Mouse (Mus musculus): ENCODE results near the gene Ncbp3. TPM values are rescaled to one million over a fixed set of nuclear protein-coding genes. Genes with fewer than 3 reads are reported as not detected.
A peak's percentile ranks its signal among the peaks of the same experiment; 100 is the strongest.

Ncbp3 gene
- polyA plus RNA-seq, 1 experiment from 2014 or later: 3.4 TPM

DNA sequence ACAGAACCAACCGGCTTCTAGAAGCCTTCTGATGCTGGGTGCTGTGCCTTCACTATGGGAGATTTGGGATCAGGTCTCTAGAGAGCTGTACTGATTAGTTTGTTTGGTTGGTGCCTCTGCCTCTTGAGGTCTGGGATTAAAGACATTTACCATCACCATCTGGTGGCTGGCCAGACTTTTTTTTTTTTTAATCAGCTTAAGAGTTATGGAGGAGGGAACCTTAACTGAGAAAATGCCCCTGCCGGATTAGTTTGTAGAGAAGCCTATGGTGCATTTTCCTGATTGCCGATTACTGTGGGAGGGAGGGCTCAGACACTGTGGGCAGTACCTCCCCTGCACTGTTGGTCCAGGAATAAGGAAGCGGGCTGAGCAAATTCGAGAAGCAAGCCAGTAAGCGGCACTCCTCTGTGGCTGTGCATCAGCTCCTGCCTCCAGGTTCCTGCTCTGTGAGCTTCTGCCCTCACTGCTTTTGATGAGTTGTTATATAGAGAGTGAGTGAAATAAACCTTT, 29.7 kb downstream of the Ncbp3 start:
- Histone ChIP-seq H3K36me3 (ENCODE audit: control insufficient read depth, insufficient read depth) (peaks cover 72% of the 10 kb centered on the region), H3K27me3 (replicated peaks; ENCODE audit: control insufficient read depth, insufficient read depth, low read length) (no peaks in the 10 kb centered on the region), H3K27ac (ENCODE audit: low read depth, low read length) (no peak overlapping the region), H3K4me2 (replicated peaks; ENCODE audit: low read depth) (no peak overlapping the region), H3K4me1 (replicated peaks; ENCODE audit: control insufficient read depth, insufficient read depth, low read length) (no peaks in the 10 kb centered on the region), H3K9me3 (ENCODE audit: control insufficient read depth) (no peaks in the 10 kb centered on the region), H3K4me3 (ENCODE audit: low read depth, low read length) (no peak overlapping the region), H3K9ac (ENCODE audit: low read depth, low read length) (no peak overlapping the region)
- 83% methylated on average over 6 of the region's 6 CpGs for WGBS
- no peak for TF ChIP-seq CTCF (IDR thresholded peaks at IDR 0.05; ENCODE audit: low read depth)
- ATAC-seq: no peak

DNA sequence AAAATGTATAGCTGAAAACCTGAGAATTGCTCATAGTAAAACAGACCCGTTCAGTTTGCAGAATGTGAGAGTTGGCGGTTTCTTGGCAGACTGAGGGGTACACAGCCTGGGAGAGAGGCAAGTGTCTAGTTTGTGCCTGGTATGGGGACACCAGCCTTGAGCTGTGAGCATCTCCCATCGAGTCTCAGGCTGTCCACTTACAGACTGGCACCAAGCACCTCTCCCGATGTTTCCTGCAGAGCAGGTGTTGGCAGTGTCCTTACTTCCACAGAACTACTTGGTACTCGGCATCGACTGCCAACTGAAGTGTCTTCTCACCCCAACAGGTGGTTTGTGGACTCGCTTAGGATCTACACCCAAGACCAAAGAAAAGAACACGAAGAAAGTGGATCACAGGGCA, 31.0 kb downstream of the Ncbp3 start:
- Histone ChIP-seq H3K27ac (ENCODE audit: low read depth, low read length) (no peak overlapping the region), H3K9me3 (ENCODE audit: control insufficient read depth) (no peaks in the 10 kb centered on the region), H3K4me1 (replicated peaks; ENCODE audit: control insufficient read depth, insufficient read depth, low read length) (no peaks in the 10 kb centered on the region), H3K9ac (ENCODE audit: low read depth, low read length) (no peak overlapping the region), H3K36me3 (ENCODE audit: control insufficient read depth, insufficient read depth) (peaks cover 67% of the 10 kb centered on the region), H3K27me3 (replicated peaks; ENCODE audit: control insufficient read depth, insufficient read depth, low read length) (no peaks in the 10 kb centered on the region), H3K4me3 (ENCODE audit: low read depth, low read length) (no peak overlapping the region), H3K4me2 (replicated peaks; ENCODE audit: low read depth) (no peak overlapping the region)
- 93% methylated on average over 8 of the region's 8 CpGs for WGBS
- ATAC-seq: no peak
- no peak for TF ChIP-seq CTCF (IDR thresholded peaks at IDR 0.05; ENCODE audit: low read depth)

DNA sequence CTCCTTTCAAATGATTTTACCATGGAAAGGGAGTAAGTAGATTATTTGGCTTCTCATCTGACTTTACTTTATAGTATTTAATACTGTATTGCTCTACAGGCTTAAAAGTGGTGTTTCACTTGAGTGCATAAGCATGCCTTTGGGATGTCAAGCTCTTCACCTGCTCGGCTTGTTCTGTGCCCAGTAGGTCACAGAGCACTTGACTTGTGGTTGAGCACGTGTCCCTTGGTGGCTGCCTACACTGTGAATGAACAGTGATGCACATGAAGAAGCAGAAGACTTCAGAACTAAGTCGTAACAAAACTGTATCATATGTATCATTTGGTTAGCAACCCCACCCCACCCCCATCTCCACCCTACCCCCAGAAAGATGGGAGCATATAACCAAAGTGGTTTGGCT, 32.7 kb downstream of the Ncbp3 start:
- Histone ChIP-seq H3K36me3 (ENCODE audit: control insufficient read depth, insufficient read depth) (peaks cover 50% of the 10 kb centered on the region), H3K4me2 (replicated peaks; ENCODE audit: low read depth) (no peak overlapping the region), H3K9me3 (ENCODE audit: control insufficient read depth) (no peaks in the 10 kb centered on the region), H3K4me3 (ENCODE audit: low read depth, low read length) (no peak overlapping the region), H3K27me3 (replicated peaks; ENCODE audit: control insufficient read depth, insufficient read depth, low read length) (no peaks in the 10 kb centered on the region), H3K9ac (ENCODE audit: low read depth, low read length) (no peak overlapping the region), H3K4me1 (replicated peaks; ENCODE audit: control insufficient read depth, insufficient read depth, low read length) (peaks cover 9% of the 10 kb centered on the region; the same call in 1 of the 2 replicates), H3K27ac (ENCODE audit: low read depth, low read length) (no peak overlapping the region)
- no peak for TF ChIP-seq CTCF (IDR thresholded peaks at IDR 0.05; ENCODE audit: low read depth)
- WGBS: 95% methylated on average over 3 of the region's 3 CpGs
- no peak for ATAC-seq

DNA sequence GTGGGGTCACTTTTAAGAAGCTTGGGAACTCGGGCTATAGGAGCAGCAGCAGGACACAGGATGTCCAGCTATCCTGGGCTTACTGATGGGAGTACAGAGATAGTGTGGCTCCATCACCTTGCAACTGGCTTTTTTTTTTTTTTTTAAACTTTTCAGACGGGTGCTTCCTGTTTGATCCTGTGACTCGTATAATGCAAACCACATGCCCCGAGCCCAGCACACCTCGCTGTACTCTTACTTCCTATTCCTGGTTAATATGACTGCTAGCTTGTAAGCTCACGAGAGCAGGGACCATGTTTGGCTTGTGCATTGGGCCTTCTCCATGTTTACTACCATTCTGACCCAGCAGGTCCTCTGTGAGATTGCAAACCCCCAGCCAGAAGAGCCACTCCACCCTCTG, 36.7 kb downstream of the Ncbp3 start:
- Histone ChIP-seq H3K27ac (ENCODE audit: low read depth, low read length) (no peak overlapping the region), H3K4me2 (replicated peaks; ENCODE audit: low read depth) (no peak overlapping the region), H3K4me3 (ENCODE audit: low read depth, low read length) (no peak overlapping the region), H3K9me3 (ENCODE audit: control insufficient read depth) (no peaks in the 10 kb centered on the region), H3K9ac (ENCODE audit: low read depth, low read length) (no peak overlapping the region), H3K4me1 (replicated peaks; ENCODE audit: control insufficient read depth, insufficient read depth, low read length) (peaks cover 10% of the 10 kb centered on the region; the same call in 1 of the 2 replicates), H3K27me3 (replicated peaks; ENCODE audit: control insufficient read depth, insufficient read depth, low read length) (no peaks in the 10 kb centered on the region), H3K36me3 (ENCODE audit: control insufficient read depth, insufficient read depth) (peaks cover 20% of the 10 kb centered on the region)
- ATAC-seq: no peak
- WGBS: 65% methylated on average over 6 of the region's 6 CpGs
- no peak for TF ChIP-seq CTCF (IDR thresholded peaks at IDR 0.05; ENCODE audit: low read depth)

DNA sequence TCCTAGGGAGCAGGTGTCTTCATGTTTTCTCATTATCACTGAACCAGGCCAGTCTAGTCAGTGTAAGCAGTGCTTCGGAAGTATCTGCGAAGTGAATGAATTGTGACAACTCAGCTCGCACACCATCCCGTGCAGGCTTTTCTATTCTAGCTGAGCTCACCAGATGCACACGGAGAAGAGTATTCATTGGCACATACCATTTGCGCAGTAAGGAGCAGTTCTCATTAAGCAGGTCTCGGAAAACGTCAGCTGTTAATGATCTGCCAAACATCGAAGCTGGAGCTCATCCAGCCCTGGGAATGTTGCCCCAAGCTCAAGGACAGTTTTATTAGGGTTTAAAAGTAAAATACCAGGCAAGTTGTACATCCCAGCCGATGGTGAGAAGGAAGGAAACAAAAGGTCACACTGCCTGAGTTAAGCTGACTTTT, 37.2 kb downstream of the Ncbp3 start:
- no peak overlapping the region for H3K4me2 ChIP-seq (replicated peaks; ENCODE audit: low read depth)
- WGBS: 53% methylated on average over 10 of the region's 10 CpGs
- no peak for ATAC-seq
- peak overlapping the region; percentile 35; the same call in 1 of the 2 replicates for H3K27ac ChIP-seq (ENCODE audit: low read depth, low read length)
- no peaks in the 10 kb centered on the region for H3K27me3 ChIP-seq (replicated peaks; ENCODE audit: control insufficient read depth, insufficient read depth, low read length)
- peaks cover 10% of the 10 kb centered on the region; the same call in 1 of the 2 replicates for H3K4me1 ChIP-seq (replicated peaks; ENCODE audit: control insufficient read depth, insufficient read depth, low read length)
- H3K9ac ChIP-seq (ENCODE audit: low read depth, low read length): no peak overlapping the region
- H3K9me3 ChIP-seq (ENCODE audit: control insufficient read depth): no peaks in the 10 kb centered on the region
- H3K4me3 ChIP-seq (ENCODE audit: low read depth, low read length): no peak overlapping the region
- TF ChIP-seq CTCF (IDR thresholded peaks at IDR 0.05; ENCODE audit: low read depth): no peak
- H3K36me3 ChIP-seq (ENCODE audit: control insufficient read depth, insufficient read depth): peaks cover 16% of the 10 kb centered on the region

DNA sequence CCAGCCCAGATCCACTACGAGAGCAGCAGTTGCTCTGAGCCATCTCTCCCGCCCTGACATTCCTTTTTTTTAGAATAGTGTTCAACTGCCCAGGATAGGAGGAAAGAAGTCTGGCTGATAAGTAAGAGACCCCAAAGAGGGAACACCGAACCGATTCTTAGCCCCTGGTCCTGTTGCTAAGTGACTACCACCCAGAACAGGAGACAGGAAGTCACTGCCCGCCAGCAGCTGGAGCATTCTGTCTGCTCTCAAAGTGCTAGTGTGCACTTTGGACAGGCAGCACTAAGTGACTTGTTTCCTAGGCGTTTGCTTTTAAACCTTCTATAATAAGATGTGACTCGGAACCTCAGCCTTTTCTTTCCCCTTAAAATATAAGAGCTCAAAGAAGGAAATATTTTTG, 37.8 kb downstream of the Ncbp3 start:
- peaks cover 10% of the 10 kb centered on the region; the same call in 1 of the 2 replicates for H3K4me1 ChIP-seq (replicated peaks; ENCODE audit: control insufficient read depth, insufficient read depth, low read length)
- no peak for TF ChIP-seq CTCF (IDR thresholded peaks at IDR 0.05; ENCODE audit: low read depth)
- H3K27ac ChIP-seq (ENCODE audit: low read depth, low read length): peak overlapping the region; percentile 35; the same call in 1 of the 2 replicates
- no peak for ATAC-seq
- H3K9ac ChIP-seq (ENCODE audit: low read depth, low read length): no peak overlapping the region
- WGBS: 59% methylated on average over 7 of the region's 7 CpGs
- H3K9me3 ChIP-seq (ENCODE audit: control insufficient read depth): no peaks in the 10 kb centered on the region
- peaks cover 16% of the 10 kb centered on the region for H3K36me3 ChIP-seq (ENCODE audit: control insufficient read depth, insufficient read depth)
- no peak overlapping the region for H3K4me2 ChIP-seq (replicated peaks; ENCODE audit: low read depth)
- H3K27me3 ChIP-seq (replicated peaks; ENCODE audit: control insufficient read depth, insufficient read depth, low read length): no peaks in the 10 kb centered on the region
- no peak overlapping the region for H3K4me3 ChIP-seq (ENCODE audit: low read depth, low read length)

Data from intestine, postnatal 0 days (tissue).